Mouse (Mus musculus) mature B cell (primary cell): Measurements from ENCODE around the gene Plekha6.

Source experiments
- in situ Hi-C: fragments of 300-500 bp; cut with MboI; formaldehyde crosslinking; loops from 2 replicates; pipeline ENCODE4 v1.14.3; 2019

The Plekha6 gene

DNA sequence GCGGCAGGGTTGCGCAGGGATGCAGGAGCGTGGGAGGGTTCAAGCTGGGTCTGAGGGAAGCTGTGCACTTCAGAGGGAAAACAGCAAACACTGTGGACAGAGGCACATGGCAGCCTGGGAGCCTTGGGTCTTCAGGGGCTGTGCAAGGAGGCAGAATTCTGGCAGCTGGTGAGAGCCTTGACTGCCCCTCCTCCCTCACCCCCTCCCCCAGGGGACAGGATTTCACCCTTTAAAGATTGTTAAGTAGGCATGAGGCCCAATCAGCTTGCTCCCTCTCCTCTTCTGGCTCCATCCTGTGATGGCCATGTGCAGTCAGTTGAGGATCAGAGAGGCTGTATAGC lies 51.3 kb downstream of the Plekha6 start:
- in situ Hi-C loops: no loop called here

DNA sequence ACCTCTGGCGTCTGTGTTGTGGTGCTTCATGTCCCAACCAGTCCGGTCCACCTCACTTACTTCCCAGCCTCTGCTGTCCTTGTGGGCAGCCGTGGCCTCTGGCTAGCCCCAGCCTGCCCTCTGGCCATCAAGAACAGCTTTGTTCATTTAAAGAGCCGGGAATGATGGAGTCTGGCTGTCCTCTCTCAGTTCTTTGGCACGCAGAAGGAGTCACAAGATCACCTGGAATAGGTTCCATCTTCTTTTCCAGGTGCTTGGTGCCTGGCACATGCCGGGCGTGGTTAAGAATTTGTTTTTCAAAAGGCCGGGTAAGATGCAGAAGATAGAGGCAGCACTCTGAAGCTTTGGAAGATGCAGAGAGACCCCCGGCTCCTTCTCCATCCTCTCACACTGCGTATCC lies 51.7 kb downstream of the Plekha6 start:
- in situ Hi-C loops: no loop called here

DNA sequence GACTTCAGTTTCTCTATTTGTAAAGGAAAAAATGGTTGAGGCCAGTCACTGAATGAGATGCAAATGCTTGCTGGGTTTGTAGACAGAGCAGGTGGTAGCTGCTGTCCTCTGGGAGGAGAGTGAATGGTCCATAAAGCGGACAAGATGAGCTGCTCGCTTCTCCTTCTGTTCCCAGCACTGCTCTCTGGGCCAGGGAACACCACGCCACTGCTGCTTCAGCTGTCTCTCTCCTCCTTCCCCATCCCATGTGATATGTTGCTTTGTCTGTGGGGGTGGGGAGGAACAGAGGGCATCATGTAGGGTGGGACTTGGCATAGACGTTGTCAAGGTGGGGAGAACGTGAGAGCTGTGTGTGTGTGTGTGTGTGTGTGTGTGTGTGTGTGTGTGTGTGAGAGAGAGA lies 53.0 kb downstream of the Plekha6 start:
- in situ Hi-C loops: no loop called here

DNA sequence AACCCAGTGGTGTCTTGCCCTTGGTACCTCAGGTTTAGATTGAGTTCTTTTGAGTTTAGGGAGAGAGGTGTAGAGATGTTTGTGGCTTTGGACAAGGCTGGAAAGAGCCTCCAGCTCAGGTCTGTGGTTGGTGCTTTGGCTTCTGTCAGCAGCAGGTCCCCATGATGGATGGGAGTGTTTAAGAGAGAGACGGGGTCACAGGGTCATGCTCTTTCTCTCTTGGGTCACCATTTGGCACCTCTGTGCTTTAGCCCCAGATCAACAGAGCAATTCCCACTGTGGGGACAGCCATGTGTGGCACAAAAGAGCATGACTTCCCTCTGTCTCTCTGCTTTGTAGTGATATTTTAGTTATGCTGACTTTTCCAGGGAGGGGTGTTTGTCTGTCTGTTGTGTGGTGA lies 55.1 kb downstream of the Plekha6 start:
- in situ Hi-C loops: no loop called here

DNA sequence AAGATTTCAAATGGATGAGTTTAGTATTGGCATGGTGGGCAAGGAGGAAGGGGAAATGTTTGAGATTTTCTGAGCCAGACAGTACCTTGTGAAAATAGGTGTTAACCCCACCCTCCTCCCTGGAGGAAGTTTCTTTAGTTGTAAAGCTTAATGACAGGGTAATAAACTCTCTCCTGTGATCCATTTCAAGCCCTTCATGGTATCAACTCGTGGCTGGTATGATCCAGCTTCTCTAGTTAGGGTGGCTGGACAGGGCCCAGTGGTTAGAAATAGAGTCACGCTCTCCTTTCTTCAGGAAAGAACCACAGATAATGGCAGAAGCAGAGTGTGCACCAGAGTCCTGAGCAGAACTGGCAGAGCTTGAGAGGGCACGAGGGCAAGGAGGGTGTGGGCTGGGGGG lies 57.4 kb downstream of the Plekha6 start:
- in situ Hi-C loops: no loop called here

DNA sequence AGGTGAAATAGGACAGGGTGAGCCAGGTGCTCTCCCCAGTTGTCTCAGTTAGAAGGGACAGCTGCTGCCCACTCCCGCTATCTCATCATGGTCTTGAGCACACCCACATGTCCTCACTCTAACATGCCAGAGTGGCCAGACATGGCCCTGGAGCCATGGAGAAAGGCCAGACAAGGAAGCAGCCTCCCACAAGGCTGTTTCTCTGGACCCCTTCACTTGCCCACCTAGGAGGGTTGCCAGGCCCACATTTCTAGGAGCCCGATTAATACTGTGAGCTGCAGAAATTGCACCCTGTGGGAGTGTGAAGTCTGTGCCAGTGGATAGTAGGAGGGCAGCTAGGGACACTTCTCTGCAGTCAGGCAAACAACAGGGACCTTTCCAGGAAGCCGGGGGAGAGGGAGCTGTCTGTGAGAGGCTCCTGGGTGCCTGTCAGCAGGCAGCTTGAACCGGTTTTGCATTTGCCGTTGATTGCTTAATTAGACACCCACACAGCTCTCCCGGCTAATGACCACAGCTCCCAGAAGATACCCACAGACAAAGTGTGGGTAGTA lies 58.5 kb downstream of the Plekha6 start:
- in situ Hi-C loops: no loop called here

DNA sequence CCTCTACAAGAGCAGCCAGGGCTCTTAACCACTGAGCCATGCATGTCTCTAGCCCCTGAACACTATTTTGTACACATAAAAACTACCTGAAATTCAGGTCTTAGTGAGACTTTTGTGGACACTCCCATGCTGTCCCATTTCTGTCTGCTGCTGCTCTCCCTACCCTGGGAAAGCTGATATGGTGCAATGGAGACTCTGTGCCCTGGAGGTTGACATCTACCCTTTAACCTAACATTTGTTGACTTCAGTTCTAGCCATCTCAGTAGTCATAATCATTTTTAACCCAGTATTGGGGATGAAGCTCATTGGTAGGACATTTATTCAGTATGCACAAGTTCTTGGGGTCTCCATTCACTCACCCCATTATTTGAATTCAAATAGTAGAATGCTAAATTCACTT lies 60.7 kb downstream of the Plekha6 start:
- in situ Hi-C loops: no loop called here

DNA sequence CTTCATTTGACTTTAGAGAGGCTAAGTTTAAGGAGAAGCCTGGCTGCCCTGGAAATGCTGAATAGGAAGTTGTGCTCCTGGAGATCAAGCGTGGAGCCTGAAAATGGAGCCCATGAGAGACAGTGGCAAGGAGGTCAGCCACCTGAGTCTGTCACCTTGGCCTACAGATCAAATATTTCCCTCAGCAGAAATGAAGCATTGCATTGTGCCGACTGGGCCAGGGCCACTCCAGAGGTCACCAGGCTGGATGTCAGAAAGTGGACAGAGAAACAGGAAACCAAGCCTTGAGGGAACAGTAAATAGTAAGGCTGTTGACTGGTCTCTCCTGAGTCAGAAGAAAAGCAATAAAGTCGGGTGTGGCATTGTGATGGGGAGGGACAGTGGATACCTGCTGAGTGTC lies 61.1 kb downstream of the Plekha6 start:
- in situ Hi-C loops: no loop called here

DNA sequence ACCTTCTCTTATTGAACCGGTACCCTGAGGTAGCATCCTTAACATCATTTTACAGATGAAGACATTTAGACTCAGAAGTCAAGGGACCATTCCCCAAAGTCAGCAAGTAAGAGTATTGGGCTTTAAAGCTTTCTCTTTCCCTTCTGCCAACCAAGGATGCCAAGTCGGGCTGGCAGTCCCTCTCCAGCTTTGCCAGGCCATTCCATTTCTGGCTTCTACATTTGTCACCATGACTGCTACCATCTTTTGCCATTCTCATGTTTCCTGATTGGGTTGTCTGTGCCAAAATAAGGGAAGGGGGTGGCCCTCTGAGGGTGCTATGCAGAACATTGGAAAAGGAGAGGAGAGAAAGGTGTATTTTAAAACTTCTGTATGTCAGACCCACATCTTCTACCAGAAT lies 61.6 kb downstream of the Plekha6 start:
- in situ Hi-C loops: no loop called here

DNA sequence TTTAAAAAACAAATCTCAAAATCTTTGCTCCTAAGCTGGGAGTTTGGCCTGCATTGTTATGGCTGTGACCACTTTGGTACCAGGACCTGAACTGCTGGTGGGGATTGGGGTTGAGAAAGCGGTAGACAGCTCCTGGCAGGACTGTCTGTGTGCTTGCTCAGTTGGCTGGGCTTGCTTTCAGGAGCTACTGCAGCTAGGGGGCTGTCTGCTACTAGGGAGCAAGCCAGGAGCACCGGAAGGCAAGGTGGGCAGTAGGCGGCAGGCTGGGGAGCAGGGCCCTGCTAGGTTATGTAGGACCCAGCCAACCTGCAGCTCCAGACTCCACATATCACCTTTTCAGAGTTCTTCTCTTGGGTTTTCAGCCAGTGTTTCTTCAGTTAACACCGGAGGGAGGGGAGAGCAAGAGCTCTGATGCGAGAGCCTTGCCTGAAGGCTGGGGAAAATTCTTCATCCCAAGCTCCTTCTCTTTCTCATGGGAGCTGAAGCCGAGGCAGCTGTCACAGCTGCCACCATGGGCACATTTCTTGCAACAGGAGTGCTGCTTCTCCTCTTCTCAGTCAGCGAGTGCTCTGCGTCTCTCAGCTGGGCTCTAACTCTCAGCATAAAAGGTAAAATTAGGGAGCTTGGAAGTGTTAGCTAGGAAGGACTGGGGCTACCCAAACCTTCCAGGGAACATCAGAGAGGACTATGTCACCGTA lies 62.1 kb downstream of the Plekha6 start:
- in situ Hi-C loops: no loop called here

DNA sequence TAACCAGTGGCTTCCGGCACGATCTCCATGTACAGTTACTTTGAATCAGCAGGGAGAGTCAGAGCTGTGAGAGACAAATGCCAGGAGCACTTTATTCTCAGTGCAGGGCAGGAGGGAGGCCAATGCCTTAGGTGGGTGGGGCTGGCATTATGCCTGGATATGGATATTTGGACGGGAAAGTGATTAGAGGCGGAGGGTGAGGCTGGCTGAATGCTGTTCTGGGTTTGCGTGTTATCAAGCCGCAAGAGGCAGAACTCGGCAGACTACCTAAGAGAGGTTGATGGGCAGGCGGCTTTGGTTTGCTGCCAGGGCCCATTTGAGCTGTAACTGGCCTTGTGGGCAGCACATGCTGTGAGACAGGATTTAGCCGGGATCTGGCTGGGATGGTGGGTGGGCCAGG lies 62.9 kb downstream of the Plekha6 start:
- in situ Hi-C loops: no loop called here

DNA sequence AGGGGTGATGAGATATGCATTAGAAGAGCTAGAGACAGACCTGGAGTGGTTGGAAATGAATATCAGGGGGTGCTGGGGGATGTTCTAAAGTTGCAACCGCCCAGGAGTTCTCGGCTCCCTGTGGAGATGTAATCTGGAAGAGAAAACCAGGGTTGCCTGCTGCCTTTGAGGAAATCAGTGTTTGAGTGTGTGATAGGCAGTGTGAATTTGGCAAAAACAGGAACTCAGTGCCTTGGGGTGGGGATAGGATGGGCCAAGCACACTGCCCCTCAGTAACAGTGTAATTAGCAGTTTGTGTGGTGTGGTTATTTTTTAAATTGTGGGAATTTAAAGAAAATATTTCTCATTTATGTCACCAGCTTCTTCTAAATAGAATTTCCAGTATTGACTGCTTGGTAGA lies 63.4 kb downstream of the Plekha6 start:
- in situ Hi-C loops: no loop called here

DNA sequence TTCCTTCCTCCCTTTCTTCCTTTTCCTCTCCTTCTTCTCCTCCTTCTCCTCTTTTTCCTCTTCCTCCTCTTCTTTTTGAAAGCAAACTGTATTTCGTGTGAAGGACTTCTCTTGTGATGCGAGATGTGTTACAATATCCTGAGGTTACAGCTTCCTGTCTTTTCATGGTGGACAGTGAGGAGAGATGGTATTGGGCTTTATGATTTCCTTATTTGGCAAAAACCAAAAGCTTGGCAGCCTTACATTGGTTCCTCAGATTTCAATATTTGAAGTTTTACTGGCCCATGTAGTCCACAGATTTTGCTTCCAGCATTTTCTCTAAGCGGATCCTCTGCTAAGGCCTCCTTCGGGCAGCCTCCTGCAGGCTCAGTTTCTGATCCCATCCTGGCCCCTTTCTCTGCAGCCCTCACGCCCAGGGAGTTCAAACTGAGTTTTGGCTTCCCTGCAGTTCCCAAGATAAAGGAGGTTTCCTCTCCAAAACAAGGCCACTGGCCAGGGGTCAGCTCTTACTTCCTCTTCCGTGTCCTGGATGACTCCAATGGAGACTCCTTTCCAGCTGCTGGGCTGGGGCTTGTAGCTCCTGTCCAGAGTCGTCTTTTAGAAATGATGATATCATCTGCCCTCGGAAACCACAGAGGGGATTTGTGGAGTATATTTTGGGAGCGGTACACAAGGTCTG lies 64.9 kb downstream of the Plekha6 start:
- in situ Hi-C loops: no loop called here

DNA sequence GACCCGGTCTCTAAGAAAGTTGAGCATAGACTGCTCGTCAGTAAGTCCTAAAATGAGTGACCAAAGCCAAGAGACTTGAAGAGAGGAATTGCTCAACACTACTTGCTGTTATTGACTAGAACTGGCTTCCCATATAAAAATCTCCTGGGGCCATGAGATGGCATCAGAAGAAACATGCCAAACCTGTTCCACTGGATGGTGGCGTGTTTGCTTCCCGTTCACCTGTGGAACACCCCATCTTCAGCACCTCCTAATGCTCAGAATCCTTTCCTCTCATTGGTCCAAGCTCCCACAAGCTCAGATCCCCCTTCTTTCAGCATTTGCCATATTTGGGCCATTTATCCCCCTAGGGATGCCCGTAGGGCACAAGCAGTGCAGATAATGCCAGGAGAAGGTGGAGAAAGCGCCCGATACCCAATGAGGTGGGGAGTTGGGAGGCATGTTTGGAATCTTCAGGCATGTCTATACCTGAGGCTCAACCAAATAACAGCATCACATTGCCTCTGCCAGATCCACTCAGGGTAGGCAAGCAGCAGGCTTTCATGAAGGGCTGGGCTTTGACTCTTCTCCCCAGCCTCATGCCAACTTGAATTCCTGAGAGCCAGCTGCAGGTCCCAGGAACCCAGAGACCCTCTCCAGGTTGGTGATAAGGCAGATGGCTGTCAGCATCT lies 67.6 kb downstream of the Plekha6 start:
- in situ Hi-C loops: no loop called here

DNA sequence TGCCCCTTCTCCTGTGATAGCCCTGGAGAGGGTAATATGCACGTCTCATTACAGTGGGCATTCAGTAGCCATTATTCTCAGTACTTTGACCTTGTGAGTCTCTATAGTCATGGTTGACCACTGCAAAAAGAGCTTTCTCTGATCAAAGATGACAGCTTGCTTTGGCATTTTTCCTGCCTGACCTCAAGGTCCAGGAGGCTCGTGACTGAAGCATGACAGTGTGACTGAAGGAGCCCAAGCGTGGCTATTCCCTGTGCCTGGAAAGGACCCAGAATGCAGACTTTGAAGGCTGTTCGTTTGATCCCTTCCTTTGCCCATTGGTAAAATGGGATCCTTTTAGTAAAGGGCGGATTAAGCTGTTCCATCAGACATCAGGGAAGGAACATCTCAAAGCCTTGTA lies 71.9 kb downstream of the Plekha6 start:
- in situ Hi-C loops: no loop called here

DNA sequence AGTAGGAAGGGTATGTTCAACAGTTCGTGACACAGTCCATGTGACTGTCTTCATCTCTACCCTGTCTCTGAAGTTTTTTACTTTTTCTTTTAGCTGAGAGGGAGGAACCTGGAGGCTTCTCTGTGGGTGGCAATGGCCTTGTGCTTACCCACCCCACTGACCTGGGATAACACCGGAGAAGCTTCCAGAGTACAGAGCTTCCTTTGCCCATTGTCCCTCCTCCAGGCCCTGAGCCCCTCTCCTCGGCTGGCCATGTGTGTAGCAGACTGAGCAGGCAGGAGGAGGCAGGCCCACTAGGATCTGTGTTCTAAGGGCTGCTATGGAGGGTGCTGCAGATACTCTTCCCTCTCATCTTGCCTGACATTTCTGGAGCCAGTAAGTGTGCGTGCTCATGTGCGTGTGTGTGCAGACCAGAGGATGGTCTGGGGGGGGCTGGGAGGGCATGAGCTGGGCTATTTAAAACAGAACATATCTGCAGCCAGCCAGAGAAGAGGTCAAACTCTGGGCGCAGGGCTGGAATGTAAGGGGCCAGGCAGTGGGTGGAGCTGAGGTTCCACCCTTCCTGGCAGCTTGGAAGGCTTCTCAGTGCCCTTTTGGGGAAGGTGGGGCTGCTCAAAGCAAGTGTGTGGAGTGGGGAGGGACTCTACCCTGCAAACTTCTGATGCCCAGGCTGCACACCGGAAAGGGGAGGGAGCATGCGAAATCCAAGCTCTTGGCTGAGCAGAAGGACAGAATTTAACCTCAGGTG lies 72.9 kb downstream of the Plekha6 start:
- in situ Hi-C loops: no loop called here

DNA sequence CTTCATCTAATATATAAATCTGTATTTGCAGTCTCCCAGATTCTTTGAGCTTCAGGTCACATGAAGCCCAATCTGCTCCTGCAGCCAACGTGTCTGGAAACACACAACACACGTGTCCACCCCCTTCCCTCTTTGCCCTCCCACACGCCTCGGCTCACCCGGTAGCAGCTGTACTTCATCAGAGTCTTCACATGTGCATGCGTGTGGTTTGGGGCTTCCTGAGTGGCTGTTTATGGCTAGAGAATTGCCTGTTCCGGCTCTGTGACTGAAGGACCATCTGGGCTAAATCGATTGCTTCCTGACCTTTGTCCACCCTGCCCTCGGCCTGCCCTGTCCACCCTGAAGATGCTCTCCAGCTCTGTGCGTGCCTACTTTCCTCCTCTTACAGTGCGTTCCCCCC lies 73.7 kb downstream of the Plekha6 start:
- in situ Hi-C loops: no loop called here

DNA sequence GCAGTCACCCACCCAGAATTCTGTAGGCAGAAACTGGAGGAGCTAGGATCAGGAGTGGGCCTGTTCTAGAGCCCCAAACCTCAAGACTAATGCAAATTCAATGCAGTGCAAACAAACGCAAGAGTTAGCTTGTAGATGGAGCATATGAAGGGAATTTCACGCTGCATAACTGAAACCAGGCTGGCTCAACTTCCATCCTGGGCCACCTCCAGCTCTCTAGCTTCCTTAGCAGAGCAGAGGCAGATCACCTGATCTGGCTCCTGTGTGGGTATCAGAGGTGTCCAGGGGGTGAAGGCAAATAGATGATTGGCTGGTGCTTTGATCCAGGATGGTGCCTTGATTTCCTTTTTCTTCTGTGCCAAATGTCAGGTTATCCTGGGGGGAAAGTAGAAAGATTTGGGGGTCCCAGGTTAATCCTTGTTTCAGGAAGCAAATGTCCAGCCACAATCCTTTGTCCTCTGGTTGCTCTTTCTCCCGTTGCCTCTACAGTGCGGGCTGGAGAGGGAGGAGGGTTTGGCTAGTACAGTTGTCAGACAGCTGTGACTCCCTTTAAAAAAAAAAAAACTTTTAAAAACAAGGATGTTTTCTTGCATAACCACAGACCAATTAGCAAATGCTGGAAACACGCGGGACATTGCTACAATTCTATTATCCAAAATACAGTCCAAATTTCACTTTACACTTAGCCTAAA lies 75.3 kb downstream of the Plekha6 start:
- in situ Hi-C loops: no loop called here

DNA sequence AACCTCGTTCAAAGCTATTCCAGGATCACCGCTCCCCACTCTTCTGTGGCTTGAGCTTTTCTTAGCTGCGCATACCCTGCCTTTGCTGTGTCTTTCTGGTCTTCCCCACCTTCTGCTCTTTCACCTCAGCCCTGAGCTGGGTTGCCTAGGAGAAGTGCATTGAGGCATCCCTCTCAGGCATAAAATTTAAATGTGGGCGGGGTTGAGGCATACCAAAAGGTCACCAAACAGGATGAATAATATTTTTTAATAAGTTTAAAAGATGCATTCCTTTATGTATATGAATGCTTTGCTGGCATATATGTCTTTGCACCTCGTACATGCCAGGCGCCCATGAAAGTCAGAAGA lies 75.8 kb downstream of the Plekha6 start:
- in situ Hi-C loops: no loop called here

DNA sequence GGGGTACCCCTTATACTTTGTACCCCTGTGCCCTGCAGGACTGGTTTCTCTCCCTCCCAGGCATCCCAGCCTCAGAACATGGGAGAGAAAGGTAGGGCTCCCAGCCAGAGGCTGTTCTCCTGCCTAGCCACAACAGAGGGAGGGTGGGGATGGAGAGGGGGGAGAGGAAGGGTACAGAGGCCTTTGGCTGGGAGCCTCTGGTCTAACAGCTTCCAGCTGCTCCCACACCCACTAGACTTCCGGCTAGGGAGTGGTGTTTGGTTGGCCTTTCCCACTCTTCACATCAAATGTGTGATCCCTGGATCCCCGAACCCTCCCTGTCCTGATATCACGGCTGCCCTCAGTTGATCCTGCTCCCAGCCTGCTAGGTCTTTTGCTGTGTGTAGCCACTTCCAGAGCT lies 76.9 kb downstream of the Plekha6 start:
- in situ Hi-C loops: no loop called here

DNA sequence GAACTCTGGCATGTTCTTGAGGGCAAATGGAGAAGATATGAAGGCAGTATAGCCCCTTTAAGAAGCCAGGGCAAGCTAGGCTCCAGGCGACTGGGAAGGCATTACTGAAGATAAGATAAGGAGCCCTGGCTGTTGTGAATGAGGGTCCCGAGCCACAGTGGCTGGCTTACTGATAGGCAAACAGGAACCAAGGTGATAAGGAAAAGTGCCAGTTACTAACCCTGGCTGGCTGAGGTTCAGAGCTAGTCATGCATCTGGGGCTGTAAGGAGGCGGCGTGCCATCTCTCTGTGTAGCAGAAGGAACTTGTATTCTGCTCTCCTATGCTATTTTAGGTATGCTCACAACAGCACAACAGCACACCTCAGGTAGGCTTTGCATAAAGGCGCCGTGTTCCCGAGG lies 80.7 kb downstream of the Plekha6 start:
- in situ Hi-C loops: no loop called here
